In the genomic region with DNA sequence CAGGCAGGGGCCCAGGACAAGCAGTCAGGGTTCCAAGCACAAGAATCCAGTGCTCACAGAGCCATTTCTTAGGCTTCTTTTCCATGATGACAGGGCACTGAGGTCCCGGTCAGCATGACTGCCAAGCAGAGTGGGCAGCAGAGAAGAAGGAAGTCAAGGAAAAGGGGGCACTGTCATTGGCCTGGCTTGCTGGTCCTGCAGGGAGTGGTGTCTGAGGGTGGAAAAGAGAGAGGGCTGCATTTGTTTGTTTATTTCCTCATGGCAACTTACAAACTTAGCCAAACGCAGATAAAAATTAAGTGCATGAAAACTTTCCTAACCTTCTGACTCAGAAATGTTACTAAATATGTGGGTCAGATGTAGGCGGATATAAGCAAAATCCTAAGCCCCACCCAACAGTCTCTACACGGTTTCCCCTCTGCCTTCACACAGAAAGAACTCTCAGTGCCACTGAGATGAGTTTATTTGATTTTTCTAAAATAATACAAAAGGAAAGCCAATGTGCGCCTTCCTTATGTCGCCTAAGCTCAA, we compare ENCODE assay signal across 25 mouse cellular contexts.
DNase-seq lines count a peak whose midpoint lies in the region; ATAC-seq and TF ChIP-seq lines count a peak whose summit lies in the region.
"Had no signal": no experiment of that assay in that cellular context is flagged by ENCODE, and none has a peak within 500 bp of the region (broad histone marks: within the 10 kb centered on the region; RNA-seq: fewer than 3 reads in every experiment).

No protein-coding gene starts in this region.

- H3K9ac ChIP-seq in lung, postnatal 0 days (replicated peaks; ENCODE audit: low read depth): no peak overlapping the region
- no peak overlapping the region for H3K9ac ChIP-seq in midbrain, embryonic 15.5 days
- H3K9ac ChIP-seq: embryonic facial prominence, embryonic 12.5 days; embryonic facial prominence, embryonic 15.5 days; forebrain, postnatal 0 days; heart, embryonic 12.5 days; heart, embryonic 15.5 days; hindbrain, embryonic 14.5 days had no signal

- no peak overlapping the region for H3K4me3 ChIP-seq in lung, postnatal 0 days (ENCODE audit: low read depth, low read length)
- H3K4me3 ChIP-seq in lung, adult 2 months (replicated peaks; ENCODE audit: extremely low read depth, low read depth, low read length): no peak overlapping the region
- H3K4me3 ChIP-seq in brown adipose tissue, adult 24 weeks (ENCODE audit: insufficient read depth, low read depth, low read length): no peak overlapping the region
- no peak overlapping the region for H3K4me3 ChIP-seq in midbrain, embryonic 15.5 days
- H3K4me3 ChIP-seq: embryonic facial prominence, embryonic 12.5 days; embryonic facial prominence, embryonic 15.5 days; heart, embryonic 12.5 days; heart, embryonic 15.5 days had no signal

- no peak for TF ChIP-seq CTCF in lung, postnatal 0 days (IDR thresholded peaks at IDR 0.05)
- TF ChIP-seq CTCF in lung, adult 2 months (IDR thresholded peaks at IDR 0.05; ENCODE audit: insufficient read depth, low read length): no peak

- H3K9me3 ChIP-seq in lung, postnatal 0 days (ENCODE audit: low read length): no peaks in the 10 kb centered on the region
- no peaks in the 10 kb centered on the region for H3K9me3 ChIP-seq in midbrain, embryonic 15.5 days
- H3K9me3 ChIP-seq: embryonic facial prominence, embryonic 12.5 days; embryonic facial prominence, embryonic 15.5 days; heart, embryonic 12.5 days; heart, embryonic 15.5 days had no signal

- no peak overlapping the region for H3K27ac ChIP-seq in lung, postnatal 0 days (ENCODE audit: low read length)
- H3K27ac ChIP-seq in brown adipose tissue, adult 24 weeks (replicated peaks; ENCODE audit: low read depth, low read length): peak overlapping the region; percentile 23
- H3K27ac ChIP-seq in midbrain, embryonic 15.5 days: no peak overlapping the region
- H3K27ac ChIP-seq: embryonic facial prominence, embryonic 12.5 days; embryonic facial prominence, embryonic 15.5 days; heart, embryonic 15.5 days; hindbrain, embryonic 14.5 days; hindbrain, postnatal 0 days had no signal

- peak; percentile 53 for ATAC-seq in lung, postnatal 0 days
- peak; percentile 78 for ATAC-seq in granulocyte monocyte progenitor cell, adult 5-6 weeks (replicated peaks; ENCODE audit: poor library complexity, severe bottlenecking)
- ATAC-seq in megakaryocyte progenitor cell, adult 5-6 weeks (replicated peaks; ENCODE audit: poor library complexity): 0 out of 2 replicates have a peak, but pooled peaks have one; percentile 31
- ATAC-seq in midbrain, embryonic 15.5 days (replicated peaks): no peak
- ATAC-seq in frontal cortex, adult (ENCODE audit: low TSS enrichment): no peak
- ATAC-seq: CD4-positive, CD25-positive, alpha-beta regulatory T cell, adult 4 months; forebrain, embryonic 14.5 days; forebrain, postnatal 0 days; hindbrain, postnatal 0 days; inflammation-experienced regulatory T-cells, adult 6 months had no signal

- no peak overlapping the region for H3K4me2 ChIP-seq in lung, postnatal 0 days (replicated peaks; ENCODE audit: low read depth, low read length)
- H3K4me2 ChIP-seq in midbrain, embryonic 15.5 days: no peak overlapping the region
- H3K4me2 ChIP-seq: embryonic facial prominence, embryonic 12.5 days; embryonic facial prominence, embryonic 15.5 days; heart, embryonic 12.5 days; heart, embryonic 15.5 days; hindbrain, embryonic 14.5 days had no signal

- DNase-seq in lung, postnatal 0 days (ENCODE audit: low spot score): peak; percentile 69
- DNase-seq in lung, adult 2 months: no peak
- no peak for DNase-seq in cerebellum, postnatal 25 days
- DNase-seq: adrenal gland, adult 8-10 months; adrenal gland, postnatal 25 days; cerebellum, adult 2 months; cerebellum, postnatal 10 days; forebrain, postnatal 0 days; gastrocnemius, postnatal 25 days; heart, postnatal 10 days; heart, postnatal 36 days had no signal

- no peak for TF ChIP-seq EP300 in lung, postnatal 0 days (IDR thresholded peaks at IDR 0.05)

- no peak for TF ChIP-seq POLR2A in lung, adult 2 months (IDR thresholded peaks at IDR 0.05; ENCODE audit: borderline replicate concordance, extremely low read depth, low read depth, low read length)

- H3K4me1 ChIP-seq in lung, postnatal 0 days (ENCODE audit: insufficient read depth, low read depth, low read length): no peaks in the 10 kb centered on the region
- no peaks in the 10 kb centered on the region for H3K4me1 ChIP-seq in lung, adult 2 months (ENCODE audit: control insufficient read depth, insufficient read depth, low read length)
- H3K4me1 ChIP-seq in brown adipose tissue, adult 24 weeks (ENCODE audit: control insufficient read depth, insufficient read depth, insufficient read length, low read length): no peaks in the 10 kb centered on the region
- H3K4me1 ChIP-seq in midbrain, embryonic 15.5 days: no peaks in the 10 kb centered on the region
- H3K4me1 ChIP-seq: embryonic facial prominence, embryonic 12.5 days; embryonic facial prominence, embryonic 15.5 days; heart, embryonic 12.5 days; heart, embryonic 15.5 days had no signal

- no peaks in the 10 kb centered on the region for H3K27me3 ChIP-seq in lung, postnatal 0 days (replicated peaks; ENCODE audit: insufficient read depth, low read length)
- H3K27me3 ChIP-seq in midbrain, embryonic 15.5 days (replicated peaks): no peaks in the 10 kb centered on the region
- H3K27me3 ChIP-seq: embryonic facial prominence, embryonic 12.5 days; embryonic facial prominence, embryonic 15.5 days; heart, embryonic 12.5 days; heart, embryonic 15.5 days had no signal

- no peaks in the 10 kb centered on the region for H3K36me3 ChIP-seq in lung, postnatal 0 days (ENCODE audit: insufficient read depth, low read length)
- no peaks in the 10 kb centered on the region for H3K36me3 ChIP-seq in midbrain, embryonic 15.5 days (replicated peaks)
- H3K36me3 ChIP-seq: embryonic facial prominence, embryonic 12.5 days; embryonic facial prominence, embryonic 15.5 days; heart, embryonic 12.5 days; heart, embryonic 15.5 days had no signal

- 67% methylated on average over 6 of the region's 6 CpGs for WGBS in lung, postnatal 0 days
- 70% methylated on average over 6 of the region's 6 CpGs for WGBS in lung, adult 2 months
- WGBS in midbrain, embryonic 15.5 days: 89% methylated on average over 6 of the region's 6 CpGs

Comparison
In these comparisons a context has a peak if more than half of its experiments do, and no peak if none do; other contexts are left out.
1. ATAC-seq: peak in lung, postnatal 0 days (single experiment), granulocyte monocyte progenitor cell, adult 5-6 weeks (single experiment) and megakaryocyte progenitor cell, adult 5-6 weeks (single experiment); none in midbrain, embryonic 15.5 days (single experiment) and frontal cortex, adult (single experiment).